Mouse (Mus musculus): ENCODE results near the gene Ccl20. TPM values are rescaled to one million over a fixed set of nuclear protein-coding genes. Genes with fewer than 3 reads are reported as not detected.

Gene Ccl20
- polyA plus RNA-seq, 2 experiments: 0.13 TPM; not detected in 1

DNA sequence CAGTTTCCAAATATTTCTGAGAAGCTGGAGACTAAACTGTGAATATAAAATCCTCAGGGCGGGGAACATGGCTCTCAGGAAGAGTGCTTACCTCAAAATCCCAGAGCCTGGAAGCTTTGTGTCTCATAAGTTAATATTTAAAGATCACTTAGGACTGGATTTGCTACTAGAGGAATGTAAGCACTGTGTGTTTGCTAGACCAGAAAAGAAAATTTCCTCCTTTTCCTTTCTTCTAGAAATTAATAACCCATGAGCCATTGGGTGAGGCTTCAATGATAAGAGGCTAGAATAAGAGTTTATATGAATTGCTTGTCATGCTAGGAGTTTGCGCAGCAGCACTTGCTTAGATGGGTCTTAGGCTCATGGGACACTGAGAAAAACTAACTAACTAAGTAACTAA lies 31.8 kb upstream of the Ccl20 start:
- Histone ChIP-seq H3K4me1 (ENCODE audit: control insufficient read depth, insufficient read depth, low read length) (no peaks in the 10 kb centered on the region), H3K9ac (ENCODE audit: low read depth, low read length, severe bottlenecking) (no peak overlapping the region), H3K4me3 (replicated peaks; ENCODE audit: low read length) (no peak overlapping the region), H3K27me3 (ENCODE audit: control insufficient read depth, insufficient read depth, low read length) (no peaks in the 10 kb centered on the region), H3K36me3 (ENCODE audit: control insufficient read depth, insufficient read depth, low read length) (no peaks in the 10 kb centered on the region), H3K27ac (replicated peaks; ENCODE audit: low read depth, low read length) (no peak overlapping the region), H3K4me2 (replicated peaks; ENCODE audit: low read depth, low read length, severe bottlenecking) (no peak overlapping the region), H3K9me3 (ENCODE audit: control insufficient read depth, low read length) (no peaks in the 10 kb centered on the region)
- whole genome bisulfite sequencing: 87% methylated on average over 2 of the region's 2 CpGs
- no peak for TF ChIP-seq POLR2A (IDR thresholded peaks at IDR 0.05; ENCODE audit: borderline replicate concordance, extremely low read depth, insufficient read depth, insufficient read length)
- ATAC-seq (ENCODE audit: low FRiP score, low read depth) (no peak), DNase-seq (ENCODE audit: low spot score) (no peak)

DNA sequence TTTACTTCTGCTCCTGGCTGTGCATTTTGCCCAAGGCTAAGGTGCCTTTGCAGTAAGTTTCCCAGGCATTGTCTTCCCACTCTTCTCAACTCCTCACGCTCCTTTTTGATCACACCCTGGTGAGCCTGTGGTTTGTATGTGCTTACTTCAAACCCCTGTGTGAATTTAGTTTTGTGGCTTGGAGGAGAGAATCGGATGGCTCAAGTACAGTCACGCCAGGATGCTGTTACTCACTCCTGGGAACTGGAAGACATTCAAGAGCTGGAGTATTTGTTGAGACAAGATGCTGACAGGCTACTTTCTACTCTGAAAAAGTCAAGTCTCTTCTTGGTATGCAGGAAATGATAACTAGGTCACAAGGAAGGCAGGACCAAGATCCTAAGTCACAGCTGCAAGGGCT lies 25.3 kb upstream of the Ccl20 start:
- ATAC-seq (ENCODE audit: low FRiP score, low read depth): no peak
- H3K27me3 ChIP-seq (ENCODE audit: control insufficient read depth, insufficient read depth, low read length): no peaks in the 10 kb centered on the region
- H3K4me1 ChIP-seq (ENCODE audit: control insufficient read depth, insufficient read depth, low read length): no peaks in the 10 kb centered on the region
- no peaks in the 10 kb centered on the region for H3K36me3 ChIP-seq (ENCODE audit: control insufficient read depth, insufficient read depth, low read length)
- DNase-seq (ENCODE audit: low spot score): no peak
- WGBS: 68% methylated on average over 3 of the region's 3 CpGs
- no peak overlapping the region for H3K9ac ChIP-seq (ENCODE audit: low read depth, low read length, severe bottlenecking)
- no peak overlapping the region for H3K4me3 ChIP-seq (replicated peaks; ENCODE audit: low read length)
- H3K4me2 ChIP-seq (replicated peaks; ENCODE audit: low read depth, low read length, severe bottlenecking): no peak overlapping the region
- no peak for TF ChIP-seq POLR2A (IDR thresholded peaks at IDR 0.05; ENCODE audit: borderline replicate concordance, extremely low read depth, insufficient read depth, insufficient read length)
- H3K27ac ChIP-seq (replicated peaks; ENCODE audit: low read depth, low read length): no peak overlapping the region
- no peaks in the 10 kb centered on the region for H3K9me3 ChIP-seq (ENCODE audit: control insufficient read depth, low read length)

DNA sequence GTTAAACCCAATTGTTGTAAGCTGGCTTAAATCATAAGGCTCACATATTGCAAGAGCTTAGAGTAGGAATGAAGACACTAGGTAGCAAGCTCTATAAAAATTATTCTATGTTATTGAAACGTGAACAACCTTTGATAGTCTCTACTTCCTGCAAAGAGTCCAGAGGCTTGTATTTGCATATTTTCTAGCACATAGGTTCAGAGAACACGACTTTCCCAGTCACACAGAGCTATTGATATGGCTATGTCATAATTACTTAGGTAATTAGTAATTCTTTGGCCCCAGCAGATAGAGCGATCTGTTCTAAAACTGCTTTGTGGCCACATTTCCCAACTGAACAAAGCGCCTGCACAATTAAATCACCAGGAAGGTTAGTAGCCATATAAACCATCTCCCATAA lies 19.6 kb upstream of the Ccl20 start:
- H3K27me3 ChIP-seq (ENCODE audit: control insufficient read depth, insufficient read depth, low read length): no peaks in the 10 kb centered on the region
- TF ChIP-seq POLR2A (IDR thresholded peaks at IDR 0.05; ENCODE audit: borderline replicate concordance, extremely low read depth, insufficient read depth, insufficient read length): no peak
- H3K4me2 ChIP-seq (replicated peaks; ENCODE audit: low read depth, low read length, severe bottlenecking): no peak overlapping the region
- ATAC-seq (ENCODE audit: low FRiP score, low read depth) (peak; percentile 30; the same call in 1 of the 2 replicates), DNase-seq (ENCODE audit: low spot score) (no peak)
- no peak overlapping the region for H3K27ac ChIP-seq (replicated peaks; ENCODE audit: low read depth, low read length)
- no peaks in the 10 kb centered on the region for H3K36me3 ChIP-seq (ENCODE audit: control insufficient read depth, insufficient read depth, low read length)
- no peaks in the 10 kb centered on the region for H3K9me3 ChIP-seq (ENCODE audit: control insufficient read depth, low read length)
- WGBS: 42% methylated on average over 4 of the region's 4 CpGs
- H3K4me3 ChIP-seq (replicated peaks; ENCODE audit: low read length): no peak overlapping the region
- 0 out of 2 replicates have a peak, but pooled peaks cover 2% of the 10 kb centered on the region for H3K4me1 ChIP-seq (ENCODE audit: control insufficient read depth, insufficient read depth, low read length)
- no peak overlapping the region for H3K9ac ChIP-seq (ENCODE audit: low read depth, low read length, severe bottlenecking)

DNA sequence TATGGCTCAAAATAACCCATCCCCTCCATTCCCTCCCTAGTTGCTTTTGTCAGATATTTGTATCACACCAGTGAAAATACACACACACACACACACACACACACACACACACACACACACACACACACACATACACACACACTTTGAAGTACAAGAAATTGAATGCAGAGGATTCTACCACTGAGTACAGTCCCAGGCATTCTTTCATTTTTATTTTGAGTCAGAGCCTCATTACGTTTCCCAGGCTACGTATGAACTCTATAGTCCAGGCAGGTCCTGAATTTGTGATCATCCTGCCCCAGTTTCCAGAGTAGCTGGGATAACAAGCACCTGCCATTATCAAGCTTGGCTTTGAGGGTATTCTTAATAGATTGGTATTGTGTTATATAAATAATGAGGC lies 17.4 kb upstream of the Ccl20 start:
- Histone ChIP-seq H3K4me3 (replicated peaks; ENCODE audit: low read length) (no peak overlapping the region), H3K27ac (replicated peaks; ENCODE audit: low read depth, low read length) (no peak overlapping the region), H3K36me3 (ENCODE audit: control insufficient read depth, insufficient read depth, low read length) (no peaks in the 10 kb centered on the region), H3K4me1 (ENCODE audit: control insufficient read depth, insufficient read depth, low read length) (0 out of 2 replicates have a peak, but pooled peaks cover 3% of the 10 kb centered on the region), H3K9me3 (ENCODE audit: control insufficient read depth, low read length) (no peaks in the 10 kb centered on the region), H3K27me3 (ENCODE audit: control insufficient read depth, insufficient read depth, low read length) (no peaks in the 10 kb centered on the region), H3K9ac (ENCODE audit: low read depth, low read length, severe bottlenecking) (no peak overlapping the region), H3K4me2 (replicated peaks; ENCODE audit: low read depth, low read length, severe bottlenecking) (no peak overlapping the region)
- ATAC-seq (ENCODE audit: low FRiP score, low read depth) (no peak), DNase-seq (ENCODE audit: low spot score) (no peak)
- no peak for TF ChIP-seq POLR2A (IDR thresholded peaks at IDR 0.05; ENCODE audit: borderline replicate concordance, extremely low read depth, insufficient read depth, insufficient read length)
- WGBS: 75% methylated on average over 2 of the region's 2 CpGs

DNA sequence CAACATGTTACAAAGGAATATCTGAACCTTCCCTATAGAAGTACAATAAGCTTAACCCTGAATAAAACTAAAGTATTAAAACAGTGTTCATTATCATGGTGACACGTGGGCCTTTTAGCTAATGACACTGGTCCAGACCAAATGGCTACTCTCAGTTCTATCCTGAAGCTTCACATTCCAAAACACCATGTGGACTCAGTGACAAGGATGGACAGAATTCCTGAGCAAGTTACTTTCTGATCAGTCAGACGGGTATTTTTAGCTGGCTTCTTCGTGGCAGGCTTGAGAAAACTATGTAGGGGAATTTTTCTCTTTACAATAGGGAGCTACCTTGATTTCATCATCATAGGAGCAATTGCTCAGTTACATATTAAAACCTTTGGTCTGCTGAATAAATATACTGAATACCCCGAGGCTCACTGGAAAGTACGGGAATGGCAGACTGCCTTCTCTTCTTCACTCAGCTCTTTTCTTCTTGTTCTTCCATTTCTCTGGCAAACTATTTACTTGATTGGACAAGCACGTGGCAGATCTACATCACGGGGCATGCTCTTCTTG lies 16.9 kb upstream of the Ccl20 start:
- WGBS: 81% methylated on average over 7 of the region's 7 CpGs
- no peak overlapping the region for H3K9ac ChIP-seq (ENCODE audit: low read depth, low read length, severe bottlenecking)
- TF ChIP-seq POLR2A (IDR thresholded peaks at IDR 0.05; ENCODE audit: borderline replicate concordance, extremely low read depth, insufficient read depth, insufficient read length): no peak
- H3K36me3 ChIP-seq (ENCODE audit: control insufficient read depth, insufficient read depth, low read length): no peaks in the 10 kb centered on the region
- no peaks in the 10 kb centered on the region for H3K27me3 ChIP-seq (ENCODE audit: control insufficient read depth, insufficient read depth, low read length)
- ATAC-seq (ENCODE audit: low FRiP score, low read depth) (no peak), DNase-seq (ENCODE audit: low spot score) (no peak)
- no peaks in the 10 kb centered on the region for H3K9me3 ChIP-seq (ENCODE audit: control insufficient read depth, low read length)
- H3K4me3 ChIP-seq (replicated peaks; ENCODE audit: low read length): no peak overlapping the region
- no peak overlapping the region for H3K4me2 ChIP-seq (replicated peaks; ENCODE audit: low read depth, low read length, severe bottlenecking)
- H3K4me1 ChIP-seq (ENCODE audit: control insufficient read depth, insufficient read depth, low read length): 0 out of 2 replicates have a peak, but pooled peaks cover 3% of the 10 kb centered on the region
- H3K27ac ChIP-seq (replicated peaks; ENCODE audit: low read depth, low read length): no peak overlapping the region
